Mouse (Mus musculus) lung, postnatal 0 days (tissue): ENCODE measurements around the gene Syngr3.
"Not testable (repeated sequence)": the region's sequence is repeated elsewhere in the genome, so short reads cannot be mapped to it uniquely, and the experiment has no call there.

ENCODE experiments used
- CTCF ChIP-seq: IDR thresholded peaks from 2 replicates; pipeline ENCODE4 v1.5.1; 2016; ENCODE audit warnings: antibody characterized with exemption, mild to moderate bottlenecking
- EP300 ChIP-seq: IDR thresholded peaks from 2 replicates; pipeline ENCODE4 v1.6.1; 2016; ENCODE audit warnings: antibody characterized with exemption, mild to moderate bottlenecking, control low read depth

- not testable (repeated sequence) for TF ChIP-seq CTCF, EP300
Measured at GRCm38 (mm10) chr17:24669214-24669544, 20.6 kb downstream of the Syngr3 start.
